Mouse (Mus musculus) C2C12 (cell line): ENCODE measurements around the gene Obscn.

Experiments used
- CEBPB ChIP-seq: IDR thresholded peaks from one replicate; pipeline ENCODE4 v1.6.1; 2011; ENCODE audit warnings: low read depth, mild to moderate bottlenecking, control low read depth, moderate library complexity
- CTCF ChIP-seq: IDR thresholded peaks from one replicate; pipeline ENCODE4 v1.5.1; 2011; ENCODE audit not compliant: control insufficient read depth, insufficient read depth, insufficient read length
- MYOG ChIP-seq: IDR thresholded peaks from one replicate; pipeline ENCODE4 v1.6.1; 2011; ENCODE audit not compliant: control insufficient read depth, insufficient read length; ENCODE audit errors: extremely low read depth

- no peak for TF ChIP-seq CTCF
- TF ChIP-seq MYOG, result no peak
- TF ChIP-seq CEBPB, result no peak
These were observed 57.9 kb downstream of the Obscn start for GRCm38 (mm10) chr11:59078311-59078710.
